Mouse (Mus musculus): Measurements from ENCODE around the gene Amigo3. TPM values are rescaled to one million over a fixed set of nuclear protein-coding genes. Genes with fewer than 3 reads are reported as not detected.
A peak's percentile ranks its signal among the peaks of the same experiment; 100 is the strongest.
"Not testable (repeated sequence)": the region's sequence is repeated elsewhere in the genome, so short reads cannot be mapped to it uniquely, and the experiment has no call there.

Gene Amigo3
- total RNA-seq (2014; fragmentation: Nextera tagmentation) (0.63 TPM in 1 of 2 replicates, not detected in the other), total RNA-seq (2017) (1.7 and 2.0 TPM in 2 replicates), polyA plus RNA-seq (2012) (0.31 and 0.35 TPM in 2 replicates)

GRCm38 (mm10) chr9:108052885-108053664 is at the start of gene Amigo3:
Amigo3 (plus strand) TSS chr9:108053159.
- peak; percentile 48 for ATAC-seq (ENCODE audit: extremely low read depth, insufficient number of reproducible peaks, low FRiP score, poor library complexity, severe bottlenecking)

GRCm38 (mm10) chr9:108003531-108003890 is 49.4 kb upstream of the Amigo3 start:
- peaks cover 32% of the 10 kb centered on the region for H3K4me1 ChIP-seq (ENCODE audit: insufficient read depth, low read depth, low read length)
- TF ChIP-seq POLR2AphosphoS5 (IDR thresholded peaks at IDR 0.05; ENCODE audit: insufficient replicate concordance, low read depth, low read length) (no peak), TAL1 (conservative IDR thresholded peaks at IDR 0.05; ENCODE audit: low read depth, low read length) (no peak), GATA1 (IDR thresholded peaks at IDR 0.05; ENCODE audit: borderline replicate concordance, low read length) (no peak), CTCF (IDR thresholded peaks at IDR 0.05; ENCODE audit: low read depth, low read length) (no peak), GATA2 (IDR thresholded peaks at IDR 0.05; ENCODE audit: borderline replicate concordance, low read depth, low read length) (no peak)
- H3K36me3 ChIP-seq (replicated peaks): peaks cover 22% of the 10 kb centered on the region
- ATAC-seq (ENCODE audit: extremely low read depth, insufficient number of reproducible peaks, low FRiP score, poor library complexity, severe bottlenecking) (no peak), DNase-seq (ENCODE audit: low spot score) (no peak)
- peaks cover 10% of the 10 kb centered on the region for H3K27me3 ChIP-seq (ENCODE audit: insufficient read depth, low read length)
- no peaks in the 10 kb centered on the region for H3K9me3 ChIP-seq (replicated peaks)
- peak overlapping the region; percentile 96 for H3K4me3 ChIP-seq (ENCODE audit: low read depth, low read length)

More at GRCm38 (mm10) chr9:108052885-108053664, at the start of gene Amigo3:
- Histone ChIP-seq H3K36me3 (replicated peaks) (peaks cover 87% of the 10 kb centered on the region), H3K4me3 (ENCODE audit: low read depth, low read length) (peak within 1 kb of the TSS; percentile 52; the same call in 1 of the 2 replicates), H3K4me1 (ENCODE audit: insufficient read depth, low read depth, low read length) (peaks cover 61% of the 10 kb centered on the region), H3K27me3 (ENCODE audit: insufficient read depth, low read length) (no peaks in the 10 kb centered on the region; the same call in 1 of the 2 replicates), H3K9me3 (replicated peaks) (no peaks in the 10 kb centered on the region)
- TF ChIP-seq POLR2AphosphoS5 (IDR thresholded peaks at IDR 0.05; ENCODE audit: insufficient replicate concordance, low read depth, low read length) (0 out of 2 replicates have a peak, but pooled peaks have one; percentile 69), TAL1 (conservative IDR thresholded peaks at IDR 0.05; ENCODE audit: low read depth, low read length) (no peak), GATA2 (IDR thresholded peaks at IDR 0.05; ENCODE audit: borderline replicate concordance, low read depth, low read length) (no peak), CTCF (IDR thresholded peaks at IDR 0.05; ENCODE audit: low read depth, low read length) (peak; percentile 61; the same call in 1 of the 2 replicates), GATA1 (IDR thresholded peaks at IDR 0.05; ENCODE audit: borderline replicate concordance, low read length) (no peak)
- DNase-seq (ENCODE audit: low spot score): peak; percentile 90

- H3K4me3 ChIP-seq (ENCODE audit: low read depth, low read length): no peak overlapping the region
- no peak for TF ChIP-seq GATA1 (IDR thresholded peaks at IDR 0.05; ENCODE audit: borderline replicate concordance, low read length)
- TF ChIP-seq POLR2AphosphoS5 (IDR thresholded peaks at IDR 0.05; ENCODE audit: insufficient replicate concordance, low read depth, low read length): no peak
- no peak for TF ChIP-seq GATA2 (IDR thresholded peaks at IDR 0.05; ENCODE audit: borderline replicate concordance, low read depth, low read length)
- no peak for TF ChIP-seq TAL1 (conservative IDR thresholded peaks at IDR 0.05; ENCODE audit: low read depth, low read length)
- no peak for TF ChIP-seq CTCF (IDR thresholded peaks at IDR 0.05; ENCODE audit: low read depth, low read length)
- peaks cover 29% of the 10 kb centered on the region for H3K4me1 ChIP-seq (ENCODE audit: insufficient read depth, low read depth, low read length)
- H3K9me3 ChIP-seq (replicated peaks): no peaks in the 10 kb centered on the region
- H3K27me3 ChIP-seq (ENCODE audit: insufficient read depth, low read length): no peaks in the 10 kb centered on the region
- DNase-seq (ENCODE audit: low spot score): no peak
- ATAC-seq (ENCODE audit: extremely low read depth, insufficient number of reproducible peaks, low FRiP score, poor library complexity, severe bottlenecking): no peak
- peaks cover 40% of the 10 kb centered on the region for H3K36me3 ChIP-seq (replicated peaks)
These were observed 44.9 kb upstream of the Amigo3 start for GRCm38 (mm10) chr9:108008041-108008440.

- H3K9me3 ChIP-seq (replicated peaks): no peaks in the 10 kb centered on the region
- DNase-seq (ENCODE audit: low spot score) (no peak), ATAC-seq (ENCODE audit: extremely low read depth, insufficient number of reproducible peaks, low FRiP score, poor library complexity, severe bottlenecking) (no peak)
- peaks cover 40% of the 10 kb centered on the region for H3K36me3 ChIP-seq (replicated peaks)
- H3K27me3 ChIP-seq (ENCODE audit: insufficient read depth, low read length): no peaks in the 10 kb centered on the region
- TF ChIP-seq TAL1 (conservative IDR thresholded peaks at IDR 0.05; ENCODE audit: low read depth, low read length): no peak
- no peak for TF ChIP-seq GATA2 (IDR thresholded peaks at IDR 0.05; ENCODE audit: borderline replicate concordance, low read depth, low read length)
- TF ChIP-seq CTCF (IDR thresholded peaks at IDR 0.05; ENCODE audit: low read depth, low read length): no peak
- TF ChIP-seq GATA1 (IDR thresholded peaks at IDR 0.05; ENCODE audit: borderline replicate concordance, low read length): no peak
- no peak for TF ChIP-seq POLR2AphosphoS5 (IDR thresholded peaks at IDR 0.05; ENCODE audit: insufficient replicate concordance, low read depth, low read length)
- H3K4me3 ChIP-seq (ENCODE audit: low read depth, low read length): no peak overlapping the region
- H3K4me1 ChIP-seq (ENCODE audit: insufficient read depth, low read depth, low read length): peaks cover 12% of the 10 kb centered on the region; the same call in 1 of the 2 replicates
These were observed 42.6 kb upstream of the Amigo3 start for GRCm38 (mm10) chr9:108010385-108010784.

- peaks cover 47% of the 10 kb centered on the region for H3K36me3 ChIP-seq (replicated peaks)
- not testable (repeated sequence) for H3K27me3 ChIP-seq (ENCODE audit: insufficient read depth, low read length); H3K4me3 ChIP-seq (ENCODE audit: low read depth, low read length); DNase-seq (ENCODE audit: low spot score); ATAC-seq (ENCODE audit: extremely low read depth, insufficient number of reproducible peaks, low FRiP score, poor library complexity, severe bottlenecking); H3K9me3 ChIP-seq (replicated peaks); H3K4me1 ChIP-seq (ENCODE audit: insufficient read depth, low read depth, low read length)
These were observed 39.4 kb upstream of the Amigo3 start for GRCm38 (mm10) chr9:108013577-108013976.

- Histone ChIP-seq H3K4me3 (ENCODE audit: low read depth, low read length) (no peak overlapping the region), H3K27me3 (ENCODE audit: insufficient read depth, low read length) (no peaks in the 10 kb centered on the region), H3K4me1 (ENCODE audit: insufficient read depth, low read depth, low read length) (no peaks in the 10 kb centered on the region), H3K9me3 (replicated peaks) (no peaks in the 10 kb centered on the region), H3K36me3 (replicated peaks) (peaks cover 48% of the 10 kb centered on the region)
- DNase-seq (ENCODE audit: low spot score) (no peak), ATAC-seq (ENCODE audit: extremely low read depth, insufficient number of reproducible peaks, low FRiP score, poor library complexity, severe bottlenecking) (no peak)
- TF ChIP-seq GATA1 (IDR thresholded peaks at IDR 0.05; ENCODE audit: borderline replicate concordance, low read length): no peak
- no peak for TF ChIP-seq CTCF (IDR thresholded peaks at IDR 0.05; ENCODE audit: low read depth, low read length)
- no peak for TF ChIP-seq POLR2AphosphoS5 (IDR thresholded peaks at IDR 0.05; ENCODE audit: insufficient replicate concordance, low read depth, low read length)
- TF ChIP-seq GATA2 (IDR thresholded peaks at IDR 0.05; ENCODE audit: borderline replicate concordance, low read depth, low read length): no peak
- TF ChIP-seq TAL1 (conservative IDR thresholded peaks at IDR 0.05; ENCODE audit: low read depth, low read length): no peak
These were observed 35.8 kb upstream of the Amigo3 start for GRCm38 (mm10) chr9:108017127-108017526.

All from G1E (cell line).